Mouse (Mus musculus) liver, embryonic 15.5 days (tissue): ENCODE measurements around the gene Gfap. TPM values are rescaled to one million over a fixed set of nuclear protein-coding genes. Genes with fewer than 3 reads are reported as not detected.

Source experiments
- ATAC-seq: fragments of 200-750 bp; cut with Nextera tagmentation; 2 replicates; pipeline ENCODE4 v1.8.0; 2017; ENCODE audit warnings: moderate number of reproducible peaks, mild to moderate bottlenecking, moderate library complexity; ENCODE audit not compliant: insufficient read depth
- H3K27ac ChIP-seq: fragments of 300-500 bp; sonication (generic); replicated peaks from 2 replicates; pipeline ENCODE4 v1.5.1; 2015; ENCODE audit warnings: mild to moderate bottlenecking, inconsistent platforms
- H3K27me3 ChIP-seq: fragments of 300-500 bp; sonication (generic); 2 replicates; pipeline ENCODE4 v1.6.1; 2015; ENCODE audit warnings: mild to moderate bottlenecking, inconsistent platforms
- H3K36me3 ChIP-seq: fragments of 300-500 bp; sonication (generic); replicated peaks from 2 replicates; pipeline ENCODE4 v1.6.1; 2015; ENCODE audit warnings: moderate library complexity, mild to moderate bottlenecking, inconsistent platforms
- H3K4me1 ChIP-seq: fragments of 300-500 bp; sonication (generic); replicated peaks from 2 replicates; pipeline ENCODE4 v1.6.1; 2015; ENCODE audit warnings: inconsistent platforms
- H3K4me2 ChIP-seq: fragments of 300-500 bp; sonication (generic); 2 replicates; pipeline ENCODE4 v1.6.1; 2015; ENCODE audit warnings: moderate library complexity, mild to moderate bottlenecking, inconsistent platforms
- H3K4me3 ChIP-seq: fragments of 300-500 bp; sonication (generic); replicated peaks from 2 replicates; pipeline ENCODE4 v1.5.1; 2015; ENCODE audit warnings: mild to moderate bottlenecking, inconsistent platforms
- H3K9ac ChIP-seq: fragments of 300-500 bp; sonication (generic); 2 replicates; pipeline ENCODE4 v1.6.1; 2015; ENCODE audit warnings: moderate library complexity, mild to moderate bottlenecking, inconsistent platforms
- H3K9me3 ChIP-seq: fragments of 300-500 bp; sonication (generic); replicated peaks from 2 replicates; pipeline ENCODE4 v1.6.1; 2016; ENCODE audit warnings: inconsistent platforms
- WGBS: fragments of 180-500 bp; shearing (Covaris S2); methylation state at CpG from one replicate; pipeline ENCODE4 v1.1.7; 2015; ENCODE audit warnings: mixed read lengths; ENCODE audit not compliant: insufficient replicate concordance; 5-methylcytosine and 5-hydroxymethylcytosine counted together
- polyA plus RNA-seq: library from polyadenylated mRNA; unstranded; fragments of >200 nt; fragmentation: Nextera tagmentation; extraction: Ambion mirVana; gene quantifications from 2 replicates; pipeline ENCODE4 v1.2.1, GENCODE M21; 2015

The Gfap gene
- polyA plus RNA-seq, 1 experiment from 2014 or later, result 8.5 TPM

GRCm38 (mm10) chr11:102925351-102925717, 24.6 kb upstream of the Gfap start:
- Histone ChIP-seq H3K4me2 (peak overlapping the region; percentile 70), H3K27me3 (peaks cover 17% of the 10 kb centered on the region), H3K9ac (peak overlapping the region; percentile 82), H3K9me3 (no peaks in the 10 kb centered on the region), H3K27ac (peak overlapping the region; percentile 94), H3K4me3 (peak overlapping the region; percentile 82), H3K36me3 (peaks cover 28% of the 10 kb centered on the region), H3K4me1 (peaks cover 38% of the 10 kb centered on the region)
- under 1% methylated on average over 10 of the region's 10 CpGs for WGBS
- ATAC-seq, result peak; percentile 35

- peaks cover 38% of the 10 kb centered on the region for H3K4me1 ChIP-seq
- under 1% methylated on average over 62 of the region's 62 CpGs for WGBS
- H3K9me3 ChIP-seq, result no peaks in the 10 kb centered on the region
- peak within 1 kb of the TSS; percentile 70 for H3K4me2 ChIP-seq
- H3K36me3 ChIP-seq, result peaks cover 34% of the 10 kb centered on the region
- H3K9ac ChIP-seq, result peak within 1 kb of the TSS; percentile 82
- H3K4me3 ChIP-seq, result peak within 1 kb of the TSS; percentile 82
- peak; percentile 90 for ATAC-seq
- peaks cover 13% of the 10 kb centered on the region for H3K27me3 ChIP-seq
- peak within 1 kb of the TSS; percentile 94 for H3K27ac ChIP-seq
Observed at GRCm38 (mm10) chr11:102924557-102925350, 24.0 kb upstream of the Gfap start, which contains the start of gene Kif18b. Kif18b (minus strand) TSS chr11:102925124.

DNA sequence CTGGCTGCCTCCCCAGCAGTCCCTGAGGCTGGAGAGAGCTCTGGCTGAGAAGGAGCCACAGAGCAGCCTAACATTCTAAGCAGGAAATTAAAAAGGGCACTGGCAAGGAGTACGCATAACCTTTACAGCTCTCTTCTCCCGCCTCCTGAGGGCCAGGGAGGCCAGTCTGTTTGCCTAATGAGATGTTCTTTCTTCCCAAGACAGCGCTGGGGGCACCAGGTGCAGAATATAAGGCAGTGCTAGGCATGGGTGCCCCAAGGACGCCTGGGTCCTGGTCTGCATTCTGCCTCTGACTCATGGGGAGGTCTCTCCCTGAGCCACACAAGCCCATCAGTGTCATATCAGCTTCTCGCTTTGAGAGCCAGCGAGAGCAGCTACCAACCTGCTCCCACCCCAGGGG, 20.8 kb upstream of the Gfap start:
- 88% methylated on average over 6 of the region's 6 CpGs for WGBS
- no peak for ATAC-seq
- Histone ChIP-seq H3K27me3 (no peaks in the 10 kb centered on the region), H3K9me3 (no peaks in the 10 kb centered on the region), H3K9ac (no peak overlapping the region), H3K36me3 (peaks cover 61% of the 10 kb centered on the region), H3K27ac (no peak overlapping the region), H3K4me2 (peak overlapping the region; percentile 70; the same call in 1 of the 2 replicates), H3K4me3 (no peak overlapping the region), H3K4me1 (peaks cover 38% of the 10 kb centered on the region)

- peaks cover 22% of the 10 kb centered on the region for H3K4me1 ChIP-seq
- no peak for ATAC-seq
- H3K27me3 ChIP-seq, result no peaks in the 10 kb centered on the region
- peaks cover 95% of the 10 kb centered on the region for H3K36me3 ChIP-seq
- WGBS, result 83% methylated on average over 4 of the region's 4 CpGs
- H3K9me3 ChIP-seq, result no peaks in the 10 kb centered on the region
- no peak overlapping the region for H3K4me2 ChIP-seq
- H3K27ac ChIP-seq, result no peak overlapping the region
- no peak overlapping the region for H3K4me3 ChIP-seq
- H3K9ac ChIP-seq, result no peak overlapping the region
Observed at GRCm38 (mm10) chr11:102918077-102918476, 17.4 kb upstream of the Gfap start.

GRCm38 (mm10) chr11:102915380-102915779, 14.7 kb upstream of the Gfap start:
- Histone ChIP-seq H3K4me2 (no peak overlapping the region), H3K9ac (no peak overlapping the region), H3K9me3 (no peaks in the 10 kb centered on the region), H3K4me1 (no peaks in the 10 kb centered on the region; the same call in 1 of the 2 replicates), H3K36me3 (peaks cover 94% of the 10 kb centered on the region), H3K27me3 (no peaks in the 10 kb centered on the region), H3K27ac (no peak overlapping the region), H3K4me3 (no peak overlapping the region)
- ATAC-seq, result no peak
- WGBS, result 90% methylated on average over 9 of the region's 9 CpGs

- Histone ChIP-seq H3K36me3 (peaks cover 99% of the 10 kb centered on the region), H3K27ac (no peak overlapping the region), H3K27me3 (no peaks in the 10 kb centered on the region), H3K4me3 (no peak overlapping the region), H3K4me1 (no peaks in the 10 kb centered on the region), H3K9ac (no peak overlapping the region), H3K9me3 (no peaks in the 10 kb centered on the region), H3K4me2 (no peak overlapping the region)
- 79% methylated on average over 7 of the region's 7 CpGs for WGBS
- no peak for ATAC-seq
Observed at GRCm38 (mm10) chr11:102911376-102911775, 10.7 kb upstream of the Gfap start.

DNA sequence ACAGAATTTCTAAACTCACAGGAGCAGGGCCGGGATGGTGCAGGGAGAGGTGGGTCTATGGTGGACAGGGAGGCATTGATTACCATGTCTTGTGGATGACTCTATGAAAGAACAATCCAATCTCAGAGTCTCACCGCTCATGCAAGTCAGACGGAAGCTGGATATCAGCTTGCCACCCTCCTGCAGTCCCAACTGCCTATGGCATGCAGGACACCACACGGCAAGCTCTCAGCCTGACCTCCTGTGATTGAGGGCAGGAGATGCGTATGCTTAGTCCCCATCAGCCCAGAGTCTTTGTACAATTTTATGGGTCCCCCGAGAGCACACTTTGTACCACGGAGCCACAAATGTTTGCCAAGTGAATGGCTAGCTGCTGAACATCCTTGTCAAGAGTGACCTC, 2.9 kb upstream of the Gfap start:
- H3K27me3 ChIP-seq, result 0 out of 2 replicates have a peak, but pooled peaks cover 17% of the 10 kb centered on the region
- no peak overlapping the region for H3K9ac ChIP-seq
- H3K36me3 ChIP-seq, result peaks cover 50% of the 10 kb centered on the region
- WGBS, result 81% methylated on average over 7 of the region's 7 CpGs
- peaks cover 8% of the 10 kb centered on the region; the same call in 1 of the 2 replicates for H3K4me1 ChIP-seq
- no peak overlapping the region for H3K4me2 ChIP-seq
- H3K27ac ChIP-seq, result no peak overlapping the region
- no peaks in the 10 kb centered on the region for H3K9me3 ChIP-seq
- ATAC-seq, result no peak
- no peak overlapping the region for H3K4me3 ChIP-seq

- 71% methylated on average over 5 of the region's 5 CpGs for WGBS
- no peak overlapping the region for H3K9ac ChIP-seq
- no peaks in the 10 kb centered on the region for H3K9me3 ChIP-seq
- no peak overlapping the region for H3K4me3 ChIP-seq
- ATAC-seq, result no peak
- H3K36me3 ChIP-seq, result peaks cover 34% of the 10 kb centered on the region
- no peak overlapping the region for H3K27ac ChIP-seq
- peaks cover 25% of the 10 kb centered on the region for H3K27me3 ChIP-seq
- peaks cover 14% of the 10 kb centered on the region for H3K4me1 ChIP-seq
- no peak overlapping the region for H3K4me2 ChIP-seq
Observed at GRCm38 (mm10) chr11:102902107-102902506, 1.4 kb upstream of the Gfap start.

DNA sequence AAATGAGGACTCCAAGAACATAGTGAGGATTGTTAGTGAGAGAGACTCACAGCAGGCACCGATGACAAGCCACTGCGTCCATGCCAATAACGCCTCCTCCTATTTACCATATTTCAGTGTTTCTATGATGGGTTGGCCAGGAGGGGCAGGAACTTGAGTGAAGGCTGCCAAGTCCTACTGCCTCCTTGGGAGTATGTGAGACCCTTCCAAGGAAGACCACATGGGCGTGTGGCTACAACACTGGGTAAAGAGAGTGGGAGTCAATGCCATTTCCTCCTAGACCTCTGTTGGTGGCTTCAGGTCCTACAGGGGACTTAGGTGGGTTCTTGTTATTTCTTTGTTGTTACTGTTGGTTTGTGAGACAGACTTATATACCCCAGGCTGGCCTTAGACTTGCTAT, 487 bp upstream of the Gfap start:
- no peak overlapping the region for H3K4me3 ChIP-seq
- no peak overlapping the region for H3K27ac ChIP-seq
- H3K4me2 ChIP-seq, result no peak overlapping the region
- ATAC-seq, result no peak
- H3K9me3 ChIP-seq, result no peaks in the 10 kb centered on the region
- peaks cover 34% of the 10 kb centered on the region for H3K27me3 ChIP-seq
- H3K9ac ChIP-seq, result no peak overlapping the region
- H3K36me3 ChIP-seq, result peaks cover 25% of the 10 kb centered on the region
- WGBS, result 41% methylated on average over 4 of the region's 4 CpGs
- peaks cover 23% of the 10 kb centered on the region for H3K4me1 ChIP-seq

DNA sequence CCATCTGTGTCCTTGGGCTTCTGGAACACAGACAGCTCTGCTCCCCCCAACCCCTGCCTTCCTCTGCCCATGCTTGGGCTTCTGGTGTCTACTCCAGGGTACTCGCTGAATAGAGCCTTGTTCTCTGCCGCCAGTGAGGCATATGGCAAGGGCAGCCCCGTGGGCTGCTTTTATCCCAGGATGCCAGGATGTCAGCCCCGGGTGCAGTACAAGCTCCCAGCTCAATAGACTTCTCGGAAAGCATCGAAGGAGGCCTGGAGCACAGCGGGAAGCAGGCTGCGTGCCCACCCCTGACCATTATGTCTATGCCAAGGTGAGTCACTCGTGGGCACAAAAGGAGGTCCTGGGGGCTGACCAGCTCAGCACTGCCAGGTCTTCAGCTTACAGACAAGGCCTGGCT, 2.3 kb downstream of the Gfap start:
- H3K4me1 ChIP-seq, result peaks cover 50% of the 10 kb centered on the region
- no peak for ATAC-seq
- H3K27ac ChIP-seq, result no peak overlapping the region
- H3K9me3 ChIP-seq, result no peaks in the 10 kb centered on the region
- H3K36me3 ChIP-seq, result no peaks in the 10 kb centered on the region
- 76% methylated on average over 9 of the region's 9 CpGs for WGBS
- no peak overlapping the region for H3K4me3 ChIP-seq
- peaks cover 42% of the 10 kb centered on the region for H3K27me3 ChIP-seq
- H3K4me2 ChIP-seq, result no peak overlapping the region
- no peak overlapping the region for H3K9ac ChIP-seq

GRCm38 (mm10) chr11:102896641-102897040, 4.1 kb downstream of the Gfap start:
- WGBS, result 78% methylated on average over 20 of the region's 20 CpGs
- Histone ChIP-seq H3K9me3 (no peaks in the 10 kb centered on the region), H3K4me2 (no peak overlapping the region), H3K36me3 (no peaks in the 10 kb centered on the region), H3K27me3 (peaks cover 54% of the 10 kb centered on the region), H3K4me3 (no peak overlapping the region), H3K27ac (peak overlapping the region; percentile 94), H3K9ac (peak overlapping the region; percentile 44), H3K4me1 (peaks cover 67% of the 10 kb centered on the region)
- ATAC-seq, result no peak
